Mouse (Mus musculus) cerebral cortex, adult 2 months (tissue): ENCODE data around the gene Wasf2.

ENCODE experiments used
- WGBS: fragments of 180-500 bp; shearing (Covaris S2); methylation state at CpG from one replicate; pipeline ENCODE4 v1.1.7; 2018; 5-methylcytosine and 5-hydroxymethylcytosine counted together

Gene Wasf2

DNA sequence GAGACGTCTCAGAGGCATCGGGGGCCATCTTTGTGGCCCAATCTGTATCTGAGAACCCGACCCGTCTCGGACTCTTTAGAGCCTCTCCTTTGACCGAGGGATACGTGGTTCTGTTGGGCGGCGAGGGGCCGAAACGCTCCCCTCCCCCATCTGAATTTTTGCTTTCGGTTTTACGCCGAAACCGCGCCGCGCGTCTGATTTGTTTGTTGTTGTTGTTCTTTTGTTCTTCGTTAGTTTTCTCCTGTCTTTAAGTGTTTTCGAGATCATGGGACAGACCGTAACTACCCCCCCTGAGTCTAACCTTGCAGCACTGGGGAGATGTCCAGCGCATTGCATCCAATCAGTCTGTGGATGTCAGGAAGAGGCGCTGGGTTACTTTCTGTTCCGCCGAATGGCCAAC, 33.6 kb upstream of the Wasf2 start:
- under 1% methylated on average over 15 of the region's 26 CpGs for WGBS

DNA sequence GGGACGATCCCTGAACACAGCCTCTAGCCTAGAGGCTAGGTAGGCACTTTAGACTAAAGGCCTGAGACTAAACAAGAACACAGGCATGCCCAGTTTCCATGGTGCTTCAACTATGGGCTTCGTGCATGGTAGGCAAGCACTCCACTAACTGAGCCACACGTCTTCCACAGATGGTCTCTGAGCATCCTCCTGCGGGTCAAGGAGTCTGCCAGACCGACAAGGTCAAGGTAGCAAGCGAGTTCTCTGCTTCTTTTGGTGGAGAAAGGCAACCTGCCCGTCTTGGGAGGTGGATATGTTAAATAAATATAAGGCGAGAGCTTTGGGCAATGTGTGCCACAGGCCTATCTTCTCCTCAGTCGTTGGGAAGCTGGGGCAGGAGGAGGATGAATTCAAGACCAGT, 28.6 kb upstream of the Wasf2 start:
- WGBS: 68% methylated on average over 9 of the region's 9 CpGs

GRCm38 (mm10) chr4:133103525-133104193, 26.6 kb upstream of the Wasf2 start:
- WGBS: 47% methylated on average over 16 of the region's 16 CpGs

- WGBS: 65% methylated on average over 10 of the region's 10 CpGs
Measured at GRCm38 (mm10) chr4:133104194-133104569, 26.1 kb upstream of the Wasf2 start.

DNA sequence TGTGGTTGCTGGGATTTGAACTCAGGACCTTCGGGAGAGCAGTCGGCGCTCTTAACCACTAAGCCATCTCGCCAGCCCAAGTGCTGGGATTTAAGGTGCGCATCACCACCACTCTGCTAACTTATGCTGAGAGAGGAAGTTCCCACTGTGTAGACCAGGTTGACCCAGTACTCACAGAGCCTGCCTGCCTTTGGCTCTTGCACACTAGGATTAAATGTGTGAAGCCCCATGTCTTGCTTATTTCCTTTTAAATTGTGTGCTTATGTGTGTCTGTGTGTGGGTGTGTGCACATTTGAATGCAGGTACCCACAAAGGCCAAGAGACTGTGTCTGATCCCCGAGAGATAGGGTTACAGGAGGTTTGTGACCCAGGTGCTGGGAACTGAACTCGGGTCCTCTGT, 23.6 kb upstream of the Wasf2 start:
- 97% methylated on average over 7 of the region's 7 CpGs for WGBS

GRCm38 (mm10) chr4:133107788-133108281, 22.5 kb upstream of the Wasf2 start:
- WGBS: 61% methylated on average over 13 of the region's 13 CpGs

- 72% methylated on average over 13 of the region's 13 CpGs for WGBS
Measured at GRCm38 (mm10) chr4:133108481-133109334, 21.6 kb upstream of the Wasf2 start.

GRCm38 (mm10) chr4:133109335-133109801, 20.9 kb upstream of the Wasf2 start:
- 80% methylated on average over 5 of the region's 5 CpGs for WGBS

DNA sequence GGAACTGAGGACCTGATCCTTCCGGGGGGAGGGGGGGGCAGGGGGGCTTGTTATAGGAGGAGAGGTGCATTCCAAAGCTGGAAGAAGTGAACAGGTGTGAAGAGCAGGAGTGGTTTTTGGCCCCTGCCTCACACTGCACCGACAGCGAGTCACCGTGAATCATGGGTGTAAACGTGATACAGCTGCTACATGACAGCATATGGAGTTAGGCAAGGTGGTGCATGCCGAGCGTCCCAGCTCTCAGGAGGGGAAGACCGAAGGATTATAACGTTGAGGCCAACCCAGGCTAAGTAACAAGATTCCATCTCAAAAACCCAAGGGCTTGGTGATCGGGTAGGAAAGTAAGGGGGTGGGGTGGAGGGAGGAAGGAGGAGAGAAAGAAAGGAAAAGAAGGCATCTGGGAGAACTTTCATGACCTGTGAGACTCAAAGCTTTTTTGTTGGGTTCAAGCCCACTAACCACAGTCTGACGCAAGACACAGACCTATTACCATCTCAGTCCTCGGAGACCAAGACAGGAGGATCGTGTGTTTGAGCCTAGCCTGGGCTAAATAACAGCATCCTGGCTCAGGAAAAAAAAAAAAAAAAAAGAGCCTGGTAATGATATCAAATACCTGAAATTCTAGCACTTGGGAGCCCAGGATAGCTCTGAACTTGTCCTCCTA, 18.0 kb upstream of the Wasf2 start:
- 67% methylated on average over 13 of the region's 13 CpGs for WGBS

DNA sequence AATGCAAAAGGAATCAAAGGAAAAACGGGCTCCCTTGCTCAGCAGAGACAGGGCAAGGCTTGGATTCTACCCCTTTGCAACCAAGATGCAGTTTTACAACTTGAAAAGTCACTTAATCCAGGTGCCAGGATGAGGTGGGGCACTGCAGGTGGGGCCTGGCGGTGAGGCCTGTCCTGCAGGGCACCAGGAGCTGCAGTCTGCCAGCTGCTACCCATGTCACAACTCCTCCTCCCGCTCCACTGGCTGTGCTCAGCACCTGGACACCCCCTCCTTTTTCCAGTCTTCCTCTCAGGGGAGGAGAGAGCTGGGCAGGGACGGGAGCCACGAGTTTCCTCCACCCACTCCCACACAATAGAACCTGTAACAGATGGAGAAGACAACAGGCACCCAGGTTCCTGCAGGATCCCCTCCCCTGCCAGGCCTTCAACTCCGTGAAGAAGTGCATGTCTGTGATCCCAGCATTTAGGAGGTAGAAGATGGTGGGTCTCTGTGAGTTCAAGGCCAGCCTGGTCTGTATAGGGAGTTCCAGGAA, 16.9 kb upstream of the Wasf2 start:
- 51% methylated on average over 6 of the region's 6 CpGs for WGBS

DNA sequence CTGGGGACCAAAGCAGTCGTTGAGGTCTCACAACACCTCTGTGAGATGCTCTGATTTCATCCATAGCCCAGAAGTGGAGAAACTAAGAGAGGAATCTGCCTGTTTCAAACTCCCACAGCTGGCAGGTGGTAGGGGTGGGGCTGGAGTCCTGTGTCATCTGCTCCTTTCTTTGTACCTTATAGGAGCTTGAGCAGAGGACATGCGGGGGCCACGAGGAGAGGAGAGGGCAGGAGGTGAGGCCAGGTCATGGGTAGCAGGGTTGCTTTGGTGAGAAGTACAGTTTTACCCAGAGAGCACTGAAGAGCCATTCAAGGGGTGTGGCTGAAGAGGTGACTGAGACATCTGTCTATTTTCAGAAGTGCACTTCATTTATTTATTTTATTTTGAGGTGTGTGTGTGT, 15.5 kb upstream of the Wasf2 start:
- 87% methylated on average over 3 of the region's 3 CpGs for WGBS

GRCm38 (mm10) chr4:133115721-133116429, 14.4 kb upstream of the Wasf2 start:
- 80% methylated on average over 14 of the region's 14 CpGs for WGBS

DNA sequence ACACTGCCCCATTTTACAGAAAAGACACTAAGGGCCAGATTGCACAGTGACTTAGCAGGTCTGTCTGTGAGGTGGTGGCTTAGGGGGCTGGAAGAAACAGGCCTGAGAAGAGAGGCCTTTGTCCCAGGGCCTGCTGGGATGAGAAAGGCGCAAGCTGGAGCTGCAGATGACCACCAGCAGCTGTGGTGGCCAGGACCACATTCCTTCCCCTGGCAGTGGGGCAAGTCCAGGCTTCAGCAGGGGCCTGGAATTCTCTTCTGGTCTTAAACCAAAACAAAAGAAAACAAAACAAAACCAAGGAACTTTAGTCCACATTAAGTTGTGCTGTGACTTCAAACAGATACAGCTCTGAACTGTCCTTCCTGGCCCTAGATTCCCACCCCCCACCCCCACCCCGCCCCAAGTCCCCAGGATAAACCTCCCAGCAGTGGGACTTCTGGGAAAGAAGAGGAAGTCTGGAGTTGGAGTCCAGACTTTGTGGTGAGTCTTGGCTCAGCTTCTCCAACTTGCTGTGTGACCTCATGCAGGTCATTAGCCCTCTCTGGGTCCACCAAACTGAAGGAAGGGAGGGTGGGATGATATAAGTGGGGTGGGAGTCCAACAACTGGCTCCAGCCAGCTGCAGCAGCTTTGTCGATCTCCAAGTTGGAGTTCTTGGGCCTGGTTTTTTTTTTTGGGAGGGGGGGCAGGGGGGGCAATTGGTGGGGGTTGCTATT, 13.4 kb upstream of the Wasf2 start:
- 58% methylated on average over 3 of the region's 3 CpGs for WGBS

DNA sequence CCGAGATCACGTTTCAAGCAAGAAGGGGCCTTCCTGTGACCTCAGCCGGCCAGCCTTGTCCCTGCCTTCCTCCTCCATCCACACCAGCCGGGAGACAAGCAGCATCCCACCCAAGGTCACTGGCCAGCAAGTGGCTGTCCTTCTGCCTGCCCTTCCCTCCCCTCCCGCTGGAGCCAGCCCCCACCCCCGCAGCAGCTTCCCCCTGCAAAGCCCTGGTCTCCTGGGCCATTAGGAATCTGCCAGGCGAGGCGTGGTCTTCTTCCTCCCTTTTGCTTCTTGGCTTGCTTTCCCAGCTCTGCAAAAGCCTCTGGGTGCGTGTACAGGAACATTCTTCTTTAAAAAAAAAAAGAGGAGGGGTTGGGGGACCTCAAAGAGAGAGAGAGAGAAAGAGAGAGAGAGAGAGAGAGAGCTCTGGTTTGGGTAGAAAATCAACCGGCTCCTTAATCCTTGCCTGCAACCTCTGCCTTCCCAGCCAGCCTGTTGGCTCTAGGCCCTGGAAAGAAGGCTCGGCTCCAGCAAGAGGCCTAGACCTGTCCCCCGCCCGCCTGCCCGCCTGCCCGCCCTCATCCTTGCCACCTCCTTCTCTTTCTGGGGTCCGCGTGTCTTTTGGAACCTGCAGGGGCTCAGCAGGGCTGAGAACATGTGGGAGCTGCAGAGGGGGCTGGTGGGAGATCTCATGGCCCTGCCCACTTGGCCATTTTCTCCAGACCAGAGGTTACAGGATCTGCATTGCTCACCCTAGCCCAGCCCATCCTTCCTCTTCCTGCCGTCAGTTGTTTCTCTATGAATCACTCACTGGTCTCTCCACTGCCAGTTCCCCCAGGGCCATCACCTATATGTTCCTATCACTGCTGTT, 12.5 kb upstream of the Wasf2 start:
- 36% methylated on average over 18 of the region's 18 CpGs for WGBS

DNA sequence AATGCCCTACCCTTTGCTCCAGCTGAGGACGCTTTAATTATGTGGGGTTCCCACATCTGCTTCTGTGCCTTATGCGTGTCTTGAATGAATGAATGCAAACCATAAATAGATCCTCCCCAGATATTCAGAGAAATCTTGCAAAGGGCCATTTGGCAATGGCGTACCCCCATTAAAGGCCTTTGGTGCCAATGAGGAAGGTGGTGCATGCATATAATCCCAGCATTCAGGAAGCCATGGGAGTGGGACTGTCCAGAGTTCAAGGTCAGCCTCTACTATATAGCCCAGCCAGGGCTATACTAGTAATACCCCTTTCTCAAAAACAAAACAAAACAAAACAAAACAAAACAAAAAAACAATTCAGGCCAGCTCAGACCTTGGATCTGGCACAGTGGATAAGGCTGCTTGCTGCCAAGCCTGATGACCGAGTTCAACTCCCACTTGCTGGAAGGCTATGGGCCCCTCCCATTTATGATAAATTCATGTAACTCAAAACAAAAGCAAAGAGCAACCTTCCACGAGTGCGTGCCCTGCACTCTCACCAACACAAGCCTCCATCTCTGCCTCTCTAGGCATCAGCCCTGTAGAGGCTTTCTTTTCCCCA, 11.4 kb upstream of the Wasf2 start:
- 82% methylated on average over 6 of the region's 6 CpGs for WGBS

GRCm38 (mm10) chr4:133119579-133119978, 10.7 kb upstream of the Wasf2 start:
- 91% methylated on average over 6 of the region's 6 CpGs for WGBS

GRCm38 (mm10) chr4:133120833-133121321, 9.4 kb upstream of the Wasf2 start:
- 18% methylated on average over 10 of the region's 11 CpGs for WGBS

DNA sequence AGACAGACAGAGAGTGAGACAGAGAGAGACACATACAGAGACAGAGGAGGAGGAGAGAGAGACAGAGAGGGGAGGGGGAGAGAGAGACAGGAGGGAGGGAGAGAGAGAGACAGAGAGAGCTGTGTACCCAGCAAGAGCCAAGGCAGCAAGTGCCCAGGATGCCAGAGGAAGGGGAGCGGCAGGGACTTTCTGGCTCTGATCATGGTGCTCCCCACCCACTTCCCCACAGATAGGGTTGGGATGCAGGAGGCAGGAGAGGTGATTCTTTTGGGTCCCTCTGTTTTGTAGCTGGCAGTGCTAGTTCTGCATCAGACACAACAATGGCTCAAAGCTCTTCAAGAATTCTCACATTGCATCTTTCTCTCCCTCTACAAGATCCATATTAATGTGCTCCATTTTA, 8.9 kb upstream of the Wasf2 start:
- WGBS: 40% methylated on average over 1 of the region's 1 CpGs

DNA sequence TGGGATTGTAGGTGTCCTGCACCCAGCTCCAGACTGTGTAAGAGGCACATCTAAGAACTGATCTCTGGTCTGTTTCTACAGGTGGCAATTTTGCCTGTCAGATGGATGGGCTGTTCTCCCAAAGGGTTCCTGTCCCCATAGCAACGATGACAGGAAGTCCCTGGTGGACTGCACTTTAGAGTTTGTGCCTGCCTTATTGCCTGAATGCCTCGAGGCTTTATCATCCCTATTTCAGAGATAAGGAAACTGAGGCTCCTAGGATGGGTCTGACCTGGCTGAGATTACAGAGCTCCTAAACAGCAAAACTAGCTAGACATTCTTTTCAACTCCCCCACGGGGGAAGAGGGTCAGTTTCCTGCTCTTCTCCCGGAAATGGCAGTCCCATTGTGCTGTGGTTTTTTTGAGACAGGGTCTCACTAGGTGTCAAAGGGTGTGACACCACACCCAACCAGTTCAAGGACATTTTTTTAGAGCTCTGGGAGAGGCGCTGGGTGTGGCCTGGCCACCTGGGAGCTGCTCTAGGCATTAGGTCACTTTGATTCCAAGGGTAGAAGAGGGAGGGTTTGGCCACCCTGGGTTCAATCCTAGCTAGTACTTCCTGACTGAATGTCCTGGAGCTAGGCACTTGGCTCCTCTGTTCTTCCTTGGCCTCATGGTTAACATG, 8.2 kb upstream of the Wasf2 start:
- WGBS: 58% methylated on average over 5 of the region's 5 CpGs
